Mouse (Mus musculus): ENCODE measurements around the gene Mrps17.

DNA sequence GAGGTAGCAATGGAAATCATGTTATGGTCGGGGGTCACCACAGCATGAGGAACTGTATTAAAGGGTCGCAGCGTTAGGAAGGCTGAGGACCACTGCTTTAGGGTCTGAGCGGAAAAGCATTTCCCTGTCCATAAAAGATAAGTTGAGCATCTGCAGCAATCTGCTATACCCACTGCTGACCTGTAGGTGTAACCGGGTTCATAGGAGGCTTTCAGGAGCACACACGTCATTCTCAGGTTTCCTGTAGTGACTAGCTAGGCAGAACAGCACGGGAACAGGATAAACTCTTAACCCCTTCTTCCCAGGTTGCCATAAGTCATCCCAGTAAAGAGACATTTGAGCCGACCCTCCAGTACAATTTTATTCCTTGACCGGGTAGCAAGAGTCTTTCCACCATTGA lies 1.7 kb downstream of the Mrps17 start:
- TF ChIP-seq CTCF (IDR thresholded peaks at IDR 0.05; ENCODE audit: low read depth) (no peak), EP300 (IDR thresholded peaks at IDR 0.05; ENCODE audit: low read depth) (no peak)
